Mouse (Mus musculus) stomach, postnatal 0 days (tissue): ENCODE results near the gene Prickle1. TPM values are rescaled to one million over a fixed set of nuclear protein-coding genes. Genes with fewer than 3 reads are reported as not detected.
A peak's percentile ranks its signal among the peaks of the same experiment; 100 is the strongest.

Source experiments
- ATAC-seq: fragments of 200-750 bp; cut with Nextera tagmentation; 2 replicates; pipeline ENCODE4 v1.8.0; 2017; ENCODE audit not compliant: low FRiP score, low TSS enrichment
- DNase-seq: peaks from one replicate; pipeline ENCODE4 v3.0.0-alpha.2; 2016; ENCODE audit warnings: low spot score
- H3K27ac ChIP-seq: fragments of 300-500 bp; sonication (generic); replicated peaks from 2 replicates; pipeline ENCODE4 v1.5.1; 2014; ENCODE audit warnings: mild to moderate bottlenecking, control low read depth
- H3K27me3 ChIP-seq: fragments of 300-500 bp; sonication (generic); 2 replicates; pipeline ENCODE4 v1.6.1; 2014; ENCODE audit warnings: low read length; ENCODE audit not compliant: control insufficient read depth, insufficient read depth
- H3K36me3 ChIP-seq: fragments of 300-500 bp; sonication (generic); 2 replicates; pipeline ENCODE4 v1.6.1; 2014; ENCODE audit warnings: low read length, mixed read lengths; ENCODE audit not compliant: control insufficient read depth, insufficient read depth
- H3K4me1 ChIP-seq: fragments of 300-500 bp; sonication (generic); replicated peaks from 2 replicates; pipeline ENCODE4 v1.6.1; 2014; ENCODE audit warnings: antibody characterized with exemption; ENCODE audit not compliant: control insufficient read depth, insufficient read depth
- H3K4me2 ChIP-seq: fragments of 300-500 bp; sonication (generic); replicated peaks from 2 replicates; pipeline ENCODE4 v1.6.1; 2014; ENCODE audit warnings: low read depth, mild to moderate bottlenecking, control low read depth, moderate library complexity
- H3K4me3 ChIP-seq: fragments of 300-500 bp; sonication (generic); 2 replicates; pipeline ENCODE4 v1.5.1; 2014; ENCODE audit warnings: low read depth, low read length, control low read depth
- H3K9ac ChIP-seq: fragments of 300-500 bp; sonication (generic); 2 replicates; pipeline ENCODE4 v1.6.1; 2014; ENCODE audit warnings: mild to moderate bottlenecking, low read length, control low read depth, mixed read lengths
- H3K9me3 ChIP-seq: fragments of 300-500 bp; sonication (generic); 2 replicates; pipeline ENCODE4 v1.6.1; 2016; ENCODE audit warnings: low read length; ENCODE audit not compliant: control insufficient read depth
- CTCF ChIP-seq: IDR thresholded peaks from 2 replicates; pipeline ENCODE4 v1.5.1; 2016; ENCODE audit warnings: antibody characterized with exemption, low read depth, mild to moderate bottlenecking, moderate library complexity
- EP300 ChIP-seq: optimal IDR thresholded peaks from 2 replicates; pipeline ENCODE3; 2016; ENCODE audit warnings: antibody characterized with exemption
- WGBS: fragments of 180-500 bp; shearing (Covaris S2); extraction: QIAGEN DNeasy Blood & Tissue Kit; methylation state at CpG from one replicate; pipeline ENCODE4 v1.1.7; 2014; 5-methylcytosine and 5-hydroxymethylcytosine counted together
- polyA plus RNA-seq: library from polyadenylated mRNA; unstranded; fragments of >200 nt; fragmentation: Nextera tagmentation; extraction: Ambion mirVana; gene quantifications from 2 replicates; pipeline ENCODE4 v1.2.1, GENCODE M21; 2015

Prickle1 gene
- polyA plus RNA-seq, 1 experiment from 2014 or later = 6.5 TPM

DNA sequence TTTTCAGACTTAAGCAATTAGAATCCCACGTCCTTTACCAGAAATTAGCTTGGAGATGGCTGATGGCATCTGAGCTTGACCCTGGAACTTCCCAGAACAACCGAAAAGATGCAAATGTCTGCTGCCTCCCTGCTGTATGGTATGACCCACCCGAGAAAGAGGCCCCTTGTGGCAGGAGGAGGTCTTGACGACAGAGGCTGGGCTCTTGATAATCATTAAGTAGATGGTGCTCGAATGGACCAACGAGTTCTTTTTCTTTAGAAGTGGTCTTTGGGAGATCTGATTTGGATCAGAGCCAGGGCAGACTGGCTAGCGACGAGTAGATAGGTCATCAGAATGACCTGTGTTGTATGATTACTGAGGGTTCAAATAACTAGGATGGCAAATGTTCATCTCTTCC lies 40.0 kb downstream of the Prickle1 start:
- Histone ChIP-seq H3K36me3 (0 out of 2 replicates have a peak, but pooled peaks cover 3% of the 10 kb centered on the region), H3K9ac (no peak overlapping the region), H3K4me3 (no peak overlapping the region), H3K4me1 (no peaks in the 10 kb centered on the region), H3K9me3 (no peaks in the 10 kb centered on the region), H3K27me3 (no peaks in the 10 kb centered on the region), H3K4me2 (no peak overlapping the region), H3K27ac (no peak overlapping the region)
- TF ChIP-seq CTCF (peak; percentile 11; the same call in 1 of the 2 replicates), EP300 (no peak)
- ATAC-seq (no peak), DNase-seq (no peak)
- WGBS = 66% methylated on average over 8 of the region's 8 CpGs

- Histone ChIP-seq H3K27ac (no peak overlapping the region), H3K9ac (no peak overlapping the region), H3K9me3 (no peaks in the 10 kb centered on the region), H3K4me1 (no peaks in the 10 kb centered on the region), H3K4me3 (no peak overlapping the region), H3K4me2 (no peak overlapping the region), H3K27me3 (no peaks in the 10 kb centered on the region), H3K36me3 (0 out of 2 replicates have a peak, but pooled peaks cover 3% of the 10 kb centered on the region)
- 66% methylated on average over 12 of the region's 12 CpGs for WGBS
- DNase-seq (no peak), ATAC-seq (no peak)
- TF ChIP-seq EP300 (no peak), CTCF (no peak)
Observed at GRCm38 (mm10) chr15:93554203-93554851, 41.4 kb downstream of the Prickle1 start.

GRCm38 (mm10) chr15:93552169-93552568 lies 43.5 kb downstream of the Prickle1 start:
- ATAC-seq = peak; percentile 92
- H3K27ac ChIP-seq = 0 out of 2 replicates have a peak overlapping the region, but pooled peaks have one; percentile 20
- 1% methylated on average over 9 of the region's 9 CpGs for WGBS
- no peak for TF ChIP-seq EP300
- TF ChIP-seq CTCF = no peak
- peak overlapping the region; percentile 0; the same call in 1 of the 2 replicates for H3K4me3 ChIP-seq
- no peak overlapping the region for H3K9ac ChIP-seq
- no peaks in the 10 kb centered on the region for H3K27me3 ChIP-seq
- no peaks in the 10 kb centered on the region for H3K9me3 ChIP-seq
- peak; percentile 85 for DNase-seq
- no peaks in the 10 kb centered on the region for H3K36me3 ChIP-seq
- no peaks in the 10 kb centered on the region for H3K4me1 ChIP-seq
- H3K4me2 ChIP-seq = peak overlapping the region; percentile 37

- no peak overlapping the region for H3K4me3 ChIP-seq
- no peak for TF ChIP-seq CTCF
- TF ChIP-seq EP300 = no peak
- DNase-seq = no peak
- ATAC-seq = no peak
- H3K27me3 ChIP-seq = no peaks in the 10 kb centered on the region
- no peaks in the 10 kb centered on the region for H3K9me3 ChIP-seq
- H3K4me2 ChIP-seq = no peak overlapping the region
- H3K9ac ChIP-seq = no peak overlapping the region
- no peak overlapping the region for H3K27ac ChIP-seq
- no peaks in the 10 kb centered on the region for H3K4me1 ChIP-seq
- WGBS = 72% methylated on average over 9 of the region's 9 CpGs
- no peaks in the 10 kb centered on the region for H3K36me3 ChIP-seq
Observed at GRCm38 (mm10) chr15:93548297-93548696, 47.4 kb downstream of the Prickle1 start.

DNA sequence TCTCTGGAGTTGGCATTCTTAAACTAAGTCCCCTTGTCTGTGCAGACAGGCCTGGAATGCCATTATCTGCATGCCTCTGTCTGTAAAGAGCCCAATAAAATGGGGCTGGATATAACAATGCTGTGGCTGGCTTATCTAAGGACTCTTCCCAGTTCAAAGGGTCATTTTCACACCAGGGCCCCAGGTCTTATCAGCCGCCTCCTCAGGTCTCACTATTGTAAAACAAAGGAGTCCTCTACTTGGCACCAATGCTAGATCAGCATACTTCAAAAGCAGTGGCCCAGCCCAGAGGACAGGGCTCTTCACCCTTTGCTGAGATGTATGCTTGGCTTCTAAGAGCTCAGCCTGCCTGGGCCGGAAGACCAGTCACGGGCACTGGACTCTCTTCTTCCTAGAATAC lies 56.3 kb downstream of the Prickle1 start:
- Histone ChIP-seq H3K4me1 (no peaks in the 10 kb centered on the region), H3K36me3 (no peaks in the 10 kb centered on the region), H3K9me3 (no peaks in the 10 kb centered on the region), H3K27ac (no peak overlapping the region), H3K4me3 (no peak overlapping the region), H3K4me2 (no peak overlapping the region), H3K9ac (no peak overlapping the region), H3K27me3 (no peaks in the 10 kb centered on the region)
- WGBS = 73% methylated on average over 3 of the region's 3 CpGs
- DNase-seq (no peak), ATAC-seq (no peak)
- TF ChIP-seq EP300 (no peak), CTCF (no peak)

DNA sequence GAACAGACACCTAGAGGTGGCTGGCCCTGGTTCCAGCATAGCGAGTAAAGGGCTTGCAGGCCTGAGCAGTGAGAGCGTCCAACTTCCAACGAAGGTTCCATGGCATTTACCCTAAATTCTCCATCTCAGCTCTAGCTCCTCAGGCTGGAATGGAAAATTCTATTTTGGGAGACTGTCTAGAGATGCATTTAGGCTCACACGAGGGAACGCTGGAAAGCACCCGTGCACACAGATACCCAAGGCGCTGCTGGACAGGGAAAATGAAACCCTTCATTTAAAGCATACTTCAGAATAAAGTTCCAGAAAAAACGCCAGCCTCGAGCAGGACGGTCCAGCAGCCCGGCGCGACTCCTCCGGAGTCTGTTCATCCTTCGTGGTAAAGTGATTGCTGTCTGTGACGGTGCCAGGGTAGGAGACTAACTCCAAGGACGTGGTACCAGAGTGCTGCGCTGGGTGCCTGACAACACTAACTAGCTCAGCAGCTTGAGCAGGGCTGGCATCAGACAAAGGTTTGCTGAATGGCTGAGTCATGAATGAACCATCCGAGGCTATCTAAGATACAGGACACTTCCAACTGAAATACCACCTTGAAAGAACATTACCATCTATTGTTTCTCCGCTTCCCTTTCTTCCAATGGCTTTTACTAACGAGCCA lies 57.0 kb downstream of the Prickle1 start:
- ATAC-seq (no peak), DNase-seq (no peak)
- H3K4me1 ChIP-seq = no peaks in the 10 kb centered on the region
- no peaks in the 10 kb centered on the region for H3K36me3 ChIP-seq
- no peaks in the 10 kb centered on the region for H3K9me3 ChIP-seq
- H3K9ac ChIP-seq = no peak overlapping the region
- no peaks in the 10 kb centered on the region for H3K27me3 ChIP-seq
- WGBS = 75% methylated on average over 21 of the region's 21 CpGs
- no peak overlapping the region for H3K4me2 ChIP-seq
- H3K4me3 ChIP-seq = no peak overlapping the region
- TF ChIP-seq EP300 (no peak), CTCF (no peak)
- no peak overlapping the region for H3K27ac ChIP-seq
